Comparison of ENCODE assay signal across 27 mouse cellular contexts in the genomic region with DNA sequence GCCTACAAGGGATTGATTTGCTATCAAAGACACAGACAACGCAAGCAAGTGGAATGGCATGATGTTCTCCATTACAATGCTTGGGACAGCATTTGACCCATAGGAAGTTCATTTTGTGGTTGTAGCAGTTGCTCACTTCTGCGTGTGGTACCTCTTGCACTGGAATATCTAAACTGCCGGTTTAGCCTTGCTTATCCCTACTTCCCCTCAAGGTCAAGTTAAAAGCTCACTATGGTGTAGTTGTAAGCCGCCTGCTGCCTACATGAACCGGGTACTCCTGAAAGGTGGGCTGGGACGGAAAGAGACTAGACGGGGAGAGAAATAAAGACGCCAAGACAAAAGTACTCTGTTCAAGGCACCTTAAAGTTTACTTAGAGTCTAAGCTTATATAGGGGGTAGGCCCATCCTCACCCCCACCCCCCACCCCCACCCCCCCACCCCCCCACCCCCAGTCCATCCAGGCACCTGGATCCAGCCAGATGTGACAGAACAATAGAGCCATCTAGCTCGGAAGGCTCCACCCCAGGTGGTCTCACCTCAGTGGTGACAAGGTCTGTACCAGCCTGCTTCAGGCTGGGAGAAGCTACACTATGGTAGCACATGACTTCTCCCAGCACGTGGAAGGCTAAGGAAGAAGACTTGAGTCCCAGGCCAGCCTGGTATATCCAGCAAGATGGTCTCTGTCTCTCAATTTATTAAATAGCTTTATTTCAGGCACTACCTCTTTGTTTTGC.
"Had no signal": no experiment of that assay in that cellular context is flagged by ENCODE, and none has a peak within 500 bp of the region (broad histone marks: within the 10 kb centered on the region; RNA-seq: fewer than 3 reads in every experiment).

No protein-coding gene starts in this region.

- DNase-seq: gastrocnemius, adult 2 months; gastrocnemius, postnatal 10 days; gastrocnemius, postnatal 25 days; heart, adult 18-20 months; heart, postnatal 10 days; heart, postnatal 4 days; kidney, adult 18-20 months; kidney, adult 8-10 months; kidney, postnatal 14 days; kidney, postnatal 4 days; layer of hippocampus, postnatal 36 days; left cerebral cortex, postnatal 4 days had no signal

- H3K4me3 ChIP-seq: gastrocnemius, adult 2 months; heart, embryonic 10.5 days; heart, embryonic 12.5 days; hindbrain, embryonic 10.5 days; hindbrain, embryonic 12.5 days; hindbrain, embryonic 15.5 days; intestine, embryonic 15.5 days; kidney, embryonic 15.5 days; layer of hippocampus, adult 2 months; limb, embryonic 13.5 days; limb, embryonic 15.5 days; liver, embryonic 12.5 days had no signal

- H3K27me3 ChIP-seq: heart, embryonic 12.5 days; hindbrain, embryonic 12.5 days; hindbrain, embryonic 15.5 days; intestine, embryonic 15.5 days; kidney, embryonic 15.5 days; limb, embryonic 13.5 days; limb, embryonic 15.5 days had no signal

- H3K4me1 ChIP-seq: heart, embryonic 10.5 days; heart, embryonic 12.5 days; hindbrain, embryonic 10.5 days; hindbrain, embryonic 12.5 days; hindbrain, embryonic 15.5 days; intestine, embryonic 15.5 days; kidney, embryonic 15.5 days; limb, embryonic 13.5 days; limb, embryonic 15.5 days; liver, embryonic 12.5 days had no signal

- H3K27ac ChIP-seq: gastrocnemius, adult 2 months; heart, embryonic 10.5 days; hindbrain, embryonic 10.5 days; hindbrain, embryonic 12.5 days; hindbrain, embryonic 15.5 days; hindbrain, postnatal 0 days; intestine, embryonic 15.5 days; kidney, embryonic 15.5 days; kidney, postnatal 0 days; layer of hippocampus, adult 2 months; limb, embryonic 13.5 days; limb, embryonic 15.5 days; liver, embryonic 12.5 days; liver, embryonic 14.5 days had no signal

- H3K9me3 ChIP-seq: heart, embryonic 10.5 days; heart, embryonic 12.5 days; hindbrain, embryonic 10.5 days; hindbrain, embryonic 12.5 days; hindbrain, embryonic 15.5 days; intestine, embryonic 15.5 days; kidney, embryonic 15.5 days; limb, embryonic 13.5 days; limb, embryonic 15.5 days; liver, embryonic 12.5 days had no signal

- ATAC-seq: hindbrain, postnatal 0 days; intestine, embryonic 15.5 days; intestine, postnatal 0 days; liver, embryonic 12.5 days had no signal

- H3K4me2 ChIP-seq: heart, embryonic 12.5 days; hindbrain, embryonic 12.5 days; hindbrain, embryonic 15.5 days; intestine, embryonic 15.5 days; kidney, embryonic 15.5 days; limb, embryonic 13.5 days; limb, embryonic 15.5 days; liver, embryonic 12.5 days had no signal

- H3K9ac ChIP-seq: heart, embryonic 12.5 days; hindbrain, embryonic 12.5 days; hindbrain, embryonic 15.5 days; intestine, embryonic 15.5 days; kidney, embryonic 15.5 days; limb, embryonic 13.5 days; limb, embryonic 15.5 days; liver, embryonic 12.5 days; liver, embryonic 14.5 days had no signal
